Mouse (Mus musculus): ENCODE measurements around the gene Etfbkmt. TPM values are rescaled to one million over a fixed set of nuclear protein-coding genes. Genes with fewer than 3 reads are reported as not detected.
"Not testable (repeated sequence)": the region's sequence is repeated elsewhere in the genome, so short reads cannot be mapped to it uniquely, and the experiment has no call there.

The Etfbkmt gene
- polyA plus RNA-seq, 1 experiment: 6.2 TPM

GRCm38 (mm10) chr6:149179064-149179463, 39.4 kb downstream of the Etfbkmt start:
- H3K27ac ChIP-seq (ENCODE audit: control insufficient read depth, insufficient read depth, low read depth, low read length, poor library complexity): no peak overlapping the region
- H3K4me1 ChIP-seq (ENCODE audit: control insufficient read depth, insufficient read depth, low read length): no peaks in the 10 kb centered on the region
- no peak overlapping the region for H3K4me3 ChIP-seq (replicated peaks; ENCODE audit: control insufficient read depth, low read depth, low read length)
- TF ChIP-seq CTCF (IDR thresholded peaks at IDR 0.05; ENCODE audit: control insufficient read depth, insufficient read depth, low read length) (no peak), POLR2A (IDR thresholded peaks at IDR 0.05; ENCODE audit: borderline replicate concordance, control insufficient read depth, low read depth, low read length) (no peak)

GRCm38 (mm10) chr6:149184007-149184406, 44.4 kb downstream of the Etfbkmt start:
- Histone ChIP-seq H3K27ac (ENCODE audit: control insufficient read depth, insufficient read depth, low read depth, low read length, poor library complexity) (no peak overlapping the region), H3K4me3 (replicated peaks; ENCODE audit: control insufficient read depth, low read depth, low read length) (no peak overlapping the region), H3K4me1 (ENCODE audit: control insufficient read depth, insufficient read depth, low read length) (peaks cover 1% of the 10 kb centered on the region; the same call in 1 of the 2 replicates)
- 68% methylated on average over 1 of the region's 1 CpGs for WGBS
- TF ChIP-seq POLR2A (IDR thresholded peaks at IDR 0.05; ENCODE audit: borderline replicate concordance, control insufficient read depth, low read depth, low read length): no peak
- TF ChIP-seq CTCF (IDR thresholded peaks at IDR 0.05; ENCODE audit: control insufficient read depth, insufficient read depth, low read length): no peak

- H3K4me1 ChIP-seq (ENCODE audit: control insufficient read depth, insufficient read depth, low read length): peaks cover 1% of the 10 kb centered on the region; the same call in 1 of the 2 replicates
- no peak overlapping the region for H3K27ac ChIP-seq (ENCODE audit: control insufficient read depth, insufficient read depth, low read depth, low read length, poor library complexity)
- TF ChIP-seq CTCF (IDR thresholded peaks at IDR 0.05; ENCODE audit: control insufficient read depth, insufficient read depth, low read length) (no peak), POLR2A (IDR thresholded peaks at IDR 0.05; ENCODE audit: borderline replicate concordance, control insufficient read depth, low read depth, low read length) (no peak)
- peak overlapping the region; percentile 90 for H3K4me3 ChIP-seq (replicated peaks; ENCODE audit: control insufficient read depth, low read depth, low read length)
- 47% methylated on average over 1 of the region's 1 CpGs for WGBS
Measured at GRCm38 (mm10) chr6:149187371-149187770, 47.7 kb downstream of the Etfbkmt start.

GRCm38 (mm10) chr6:149188041-149188924, 48.6 kb downstream of the Etfbkmt start, which contains the start of gene Amn1:
TSS of gene Amn1 (minus strand) at chr6:149188712.
- Histone ChIP-seq H3K27ac (ENCODE audit: control insufficient read depth, insufficient read depth, low read depth, low read length, poor library complexity) (peak within 1 kb of the TSS; percentile 95), H3K4me1 (ENCODE audit: control insufficient read depth, insufficient read depth, low read length) (peaks cover 1% of the 10 kb centered on the region; the same call in 1 of the 2 replicates), H3K4me3 (replicated peaks; ENCODE audit: control insufficient read depth, low read depth, low read length) (peak within 1 kb of the TSS; percentile 90)
- TF ChIP-seq CTCF (IDR thresholded peaks at IDR 0.05; ENCODE audit: control insufficient read depth, insufficient read depth, low read length): no peak
- peak; percentile 98 for TF ChIP-seq POLR2A (IDR thresholded peaks at IDR 0.05; ENCODE audit: borderline replicate concordance, control insufficient read depth, low read depth, low read length)
- WGBS: under 1% methylated on average over 34 of the region's 34 CpGs

GRCm38 (mm10) chr6:149188925-149189257, 49.2 kb downstream of the Etfbkmt start:
- peaks cover 1% of the 10 kb centered on the region; the same call in 1 of the 2 replicates for H3K4me1 ChIP-seq (ENCODE audit: control insufficient read depth, insufficient read depth, low read length)
- no peak for TF ChIP-seq CTCF (IDR thresholded peaks at IDR 0.05; ENCODE audit: control insufficient read depth, insufficient read depth, low read length)
- TF ChIP-seq POLR2A (IDR thresholded peaks at IDR 0.05; ENCODE audit: borderline replicate concordance, control insufficient read depth, low read depth, low read length): no peak
- 30% methylated on average over 8 of the region's 8 CpGs for WGBS
- peak overlapping the region; percentile 90 for H3K4me3 ChIP-seq (replicated peaks; ENCODE audit: control insufficient read depth, low read depth, low read length)
- H3K27ac ChIP-seq (ENCODE audit: control insufficient read depth, insufficient read depth, low read depth, low read length, poor library complexity): peak overlapping the region; percentile 17

- H3K27ac ChIP-seq (ENCODE audit: control insufficient read depth, insufficient read depth, low read depth, low read length, poor library complexity): no peak overlapping the region
- peaks cover 1% of the 10 kb centered on the region; the same call in 1 of the 2 replicates for H3K4me1 ChIP-seq (ENCODE audit: control insufficient read depth, insufficient read depth, low read length)
- H3K4me3 ChIP-seq (replicated peaks; ENCODE audit: control insufficient read depth, low read depth, low read length): no peak overlapping the region
- WGBS: 86% methylated on average over 16 of the region's 16 CpGs
- TF ChIP-seq POLR2A (IDR thresholded peaks at IDR 0.05; ENCODE audit: borderline replicate concordance, control insufficient read depth, low read depth, low read length): no peak
- TF ChIP-seq CTCF (IDR thresholded peaks at IDR 0.05; ENCODE audit: control insufficient read depth, insufficient read depth, low read length): no peak
Measured at GRCm38 (mm10) chr6:149189340-149189922, 49.8 kb downstream of the Etfbkmt start.

- H3K4me1 ChIP-seq (ENCODE audit: control insufficient read depth, insufficient read depth, low read length); H3K27ac ChIP-seq (ENCODE audit: control insufficient read depth, insufficient read depth, low read depth, low read length, poor library complexity); H3K4me3 ChIP-seq (replicated peaks; ENCODE audit: control insufficient read depth, low read depth, low read length): not testable (repeated sequence)
- 81% methylated on average over 5 of the region's 5 CpGs for WGBS
Measured at GRCm38 (mm10) chr6:149191951-149192350, 52.3 kb downstream of the Etfbkmt start.

- no peaks in the 10 kb centered on the region; the same call in 1 of the 2 replicates for H3K4me1 ChIP-seq (ENCODE audit: control insufficient read depth, insufficient read depth, low read length)
- H3K4me3 ChIP-seq (replicated peaks; ENCODE audit: control insufficient read depth, low read depth, low read length): no peak overlapping the region
- H3K27ac ChIP-seq (ENCODE audit: control insufficient read depth, insufficient read depth, low read depth, low read length, poor library complexity): peak overlapping the region; percentile 83; the same call in 1 of the 2 replicates
- WGBS: 23% methylated on average over 5 of the region's 5 CpGs
- no peak for TF ChIP-seq CTCF (IDR thresholded peaks at IDR 0.05; ENCODE audit: control insufficient read depth, insufficient read depth, low read length)
- no peak for TF ChIP-seq POLR2A (IDR thresholded peaks at IDR 0.05; ENCODE audit: borderline replicate concordance, control insufficient read depth, low read depth, low read length)
Measured at GRCm38 (mm10) chr6:149193276-149193905, 53.7 kb downstream of the Etfbkmt start.
